Mouse (Mus musculus): ENCODE measurements around the gene Ak7. TPM values are rescaled to one million over a fixed set of nuclear protein-coding genes. Genes with fewer than 3 reads are reported as not detected.

Gene Ak7
- polyA plus RNA-seq, 1 experiment from 2014 or later: 0.13 TPM

- no peak for ATAC-seq (replicated peaks; ENCODE audit: low FRiP score)
- no peaks in the 10 kb centered on the region for H3K9me3 ChIP-seq (ENCODE audit: control insufficient read depth, low read length)
- H3K27me3 ChIP-seq (ENCODE audit: control insufficient read depth, insufficient read depth, low read length): no peaks in the 10 kb centered on the region
- 92% methylated on average over 6 of the region's 6 CpGs for WGBS
- H3K4me2 ChIP-seq (ENCODE audit: low read depth, low read length, severe bottlenecking): no peak overlapping the region
- H3K27ac ChIP-seq (ENCODE audit: low read depth, low read length): no peak overlapping the region
- H3K36me3 ChIP-seq (ENCODE audit: control insufficient read depth, insufficient read depth, low read length): no peaks in the 10 kb centered on the region
- H3K4me3 ChIP-seq (ENCODE audit: low read depth, low read length): no peak overlapping the region
- no peak overlapping the region for H3K9ac ChIP-seq (ENCODE audit: low read length)
- DNase-seq (ENCODE audit: low spot score): no peak
- H3K4me1 ChIP-seq (replicated peaks; ENCODE audit: control insufficient read depth, insufficient read depth, low read length): no peaks in the 10 kb centered on the region
These were observed 30.1 kb downstream of the Ak7 start for GRCm38 (mm10) chr12:105735889-105736251.

GRCm38 (mm10) chr12:105738316-105739096 lies 32.7 kb downstream of the Ak7 start:
- Histone ChIP-seq H3K4me3 (ENCODE audit: low read depth, low read length) (no peak overlapping the region), H3K27ac (ENCODE audit: low read depth, low read length) (no peak overlapping the region), H3K27me3 (ENCODE audit: control insufficient read depth, insufficient read depth, low read length) (no peaks in the 10 kb centered on the region), H3K4me1 (replicated peaks; ENCODE audit: control insufficient read depth, insufficient read depth, low read length) (no peaks in the 10 kb centered on the region), H3K9ac (ENCODE audit: low read length) (no peak overlapping the region), H3K36me3 (ENCODE audit: control insufficient read depth, insufficient read depth, low read length) (no peaks in the 10 kb centered on the region), H3K4me2 (ENCODE audit: low read depth, low read length, severe bottlenecking) (no peak overlapping the region), H3K9me3 (ENCODE audit: control insufficient read depth, low read length) (no peaks in the 10 kb centered on the region)
- no peak for ATAC-seq (replicated peaks; ENCODE audit: low FRiP score)
- 84% methylated on average over 15 of the region's 15 CpGs for WGBS
- DNase-seq (ENCODE audit: low spot score): no peak

GRCm38 (mm10) chr12:105739656-105740055 lies 33.9 kb downstream of the Ak7 start:
- Histone ChIP-seq H3K9me3 (ENCODE audit: control insufficient read depth, low read length) (no peaks in the 10 kb centered on the region), H3K27me3 (ENCODE audit: control insufficient read depth, insufficient read depth, low read length) (no peaks in the 10 kb centered on the region), H3K9ac (ENCODE audit: low read length) (no peak overlapping the region), H3K36me3 (ENCODE audit: control insufficient read depth, insufficient read depth, low read length) (no peaks in the 10 kb centered on the region), H3K4me3 (ENCODE audit: low read depth, low read length) (no peak overlapping the region), H3K4me2 (ENCODE audit: low read depth, low read length, severe bottlenecking) (no peak overlapping the region), H3K27ac (ENCODE audit: low read depth, low read length) (no peak overlapping the region), H3K4me1 (replicated peaks; ENCODE audit: control insufficient read depth, insufficient read depth, low read length) (no peaks in the 10 kb centered on the region)
- ATAC-seq (replicated peaks; ENCODE audit: low FRiP score) (no peak), DNase-seq (ENCODE audit: low spot score) (no peak)
- WGBS: 88% methylated on average over 8 of the region's 8 CpGs

- ATAC-seq (replicated peaks; ENCODE audit: low FRiP score) (no peak), DNase-seq (ENCODE audit: low spot score) (no peak)
- no peaks in the 10 kb centered on the region for H3K36me3 ChIP-seq (ENCODE audit: control insufficient read depth, insufficient read depth, low read length)
- no peak overlapping the region for H3K4me3 ChIP-seq (ENCODE audit: low read depth, low read length)
- H3K4me2 ChIP-seq (ENCODE audit: low read depth, low read length, severe bottlenecking): no peak overlapping the region
- WGBS: 90% methylated on average over 5 of the region's 5 CpGs
- H3K9ac ChIP-seq (ENCODE audit: low read length): no peak overlapping the region
- H3K9me3 ChIP-seq (ENCODE audit: control insufficient read depth, low read length): no peaks in the 10 kb centered on the region
- H3K27me3 ChIP-seq (ENCODE audit: control insufficient read depth, insufficient read depth, low read length): no peaks in the 10 kb centered on the region
- no peak overlapping the region for H3K27ac ChIP-seq (ENCODE audit: low read depth, low read length)
- H3K4me1 ChIP-seq (replicated peaks; ENCODE audit: control insufficient read depth, insufficient read depth, low read length): no peaks in the 10 kb centered on the region
These were observed 42.3 kb downstream of the Ak7 start for GRCm38 (mm10) chr12:105748114-105748513.

- 93% methylated on average over 10 of the region's 10 CpGs for WGBS
- H3K36me3 ChIP-seq (ENCODE audit: control insufficient read depth, insufficient read depth, low read length): no peaks in the 10 kb centered on the region
These were observed 48.0 kb downstream of the Ak7 start for GRCm38 (mm10) chr12:105753813-105754212.

GRCm38 (mm10) chr12:105757816-105758497 lies 52.2 kb downstream of the Ak7 start:
- Histone ChIP-seq H3K4me1 (replicated peaks; ENCODE audit: control insufficient read depth, insufficient read depth, low read length) (no peaks in the 10 kb centered on the region), H3K27ac (ENCODE audit: low read depth, low read length) (no peak overlapping the region), H3K36me3 (ENCODE audit: control insufficient read depth, insufficient read depth, low read length) (no peaks in the 10 kb centered on the region), H3K9me3 (ENCODE audit: control insufficient read depth, low read length) (no peaks in the 10 kb centered on the region), H3K27me3 (ENCODE audit: control insufficient read depth, insufficient read depth, low read length) (no peaks in the 10 kb centered on the region), H3K4me2 (ENCODE audit: low read depth, low read length, severe bottlenecking) (no peak overlapping the region), H3K4me3 (ENCODE audit: low read depth, low read length) (no peak overlapping the region), H3K9ac (ENCODE audit: low read length) (no peak overlapping the region)
- WGBS: 49% methylated on average over 15 of the region's 15 CpGs
- DNase-seq (ENCODE audit: low spot score) (no peak), ATAC-seq (replicated peaks; ENCODE audit: low FRiP score) (no peak)

More at GRCm38 (mm10) chr12:105753813-105754212, 48.0 kb downstream of the Ak7 start:
- no peak overlapping the region for H3K4me3 ChIP-seq (ENCODE audit: low read depth, low read length)
- no peak overlapping the region for H3K9ac ChIP-seq (ENCODE audit: low read length)
- H3K27me3 ChIP-seq (ENCODE audit: control insufficient read depth, insufficient read depth, low read length): no peaks in the 10 kb centered on the region
- ATAC-seq (replicated peaks; ENCODE audit: low FRiP score): no peak
- H3K4me1 ChIP-seq (replicated peaks; ENCODE audit: control insufficient read depth, insufficient read depth, low read length): no peaks in the 10 kb centered on the region
- H3K9me3 ChIP-seq (ENCODE audit: control insufficient read depth, low read length): no peaks in the 10 kb centered on the region
- no peak overlapping the region for H3K4me2 ChIP-seq (ENCODE audit: low read depth, low read length, severe bottlenecking)
- no peak overlapping the region for H3K27ac ChIP-seq (ENCODE audit: low read depth, low read length)
- DNase-seq (ENCODE audit: low spot score): no peak

GRCm38 (mm10) chr12:105758911-105759310 lies 53.1 kb downstream of the Ak7 start:
- no peak overlapping the region for H3K27ac ChIP-seq (ENCODE audit: low read depth, low read length)
- H3K4me1 ChIP-seq (replicated peaks; ENCODE audit: control insufficient read depth, insufficient read depth, low read length): no peaks in the 10 kb centered on the region
- no peak overlapping the region for H3K4me2 ChIP-seq (ENCODE audit: low read depth, low read length, severe bottlenecking)
- H3K9ac ChIP-seq (ENCODE audit: low read length): no peak overlapping the region
- no peak for ATAC-seq (replicated peaks; ENCODE audit: low FRiP score)
- H3K9me3 ChIP-seq (ENCODE audit: control insufficient read depth, low read length): no peaks in the 10 kb centered on the region
- no peaks in the 10 kb centered on the region for H3K27me3 ChIP-seq (ENCODE audit: control insufficient read depth, insufficient read depth, low read length)
- 87% methylated on average over 2 of the region's 2 CpGs for WGBS
- H3K36me3 ChIP-seq (ENCODE audit: control insufficient read depth, insufficient read depth, low read length): no peaks in the 10 kb centered on the region
- DNase-seq (ENCODE audit: low spot score): no peak
- H3K4me3 ChIP-seq (ENCODE audit: low read depth, low read length): no peak overlapping the region

GRCm38 (mm10) chr12:105759849-105760478 lies 54.2 kb downstream of the Ak7 start:
- Histone ChIP-seq H3K27me3 (ENCODE audit: control insufficient read depth, insufficient read depth, low read length) (no peaks in the 10 kb centered on the region), H3K4me3 (ENCODE audit: low read depth, low read length) (no peak overlapping the region), H3K9me3 (ENCODE audit: control insufficient read depth, low read length) (no peaks in the 10 kb centered on the region), H3K9ac (ENCODE audit: low read length) (no peak overlapping the region), H3K36me3 (ENCODE audit: control insufficient read depth, insufficient read depth, low read length) (no peaks in the 10 kb centered on the region), H3K27ac (ENCODE audit: low read depth, low read length) (no peak overlapping the region), H3K4me2 (ENCODE audit: low read depth, low read length, severe bottlenecking) (no peak overlapping the region), H3K4me1 (replicated peaks; ENCODE audit: control insufficient read depth, insufficient read depth, low read length) (no peaks in the 10 kb centered on the region)
- WGBS: 74% methylated on average over 10 of the region's 10 CpGs
- no peak for ATAC-seq (replicated peaks; ENCODE audit: low FRiP score)
- no peak for DNase-seq (ENCODE audit: low spot score)

Data from forebrain, embryonic 11.5 days (tissue).